ENCODE assay signal across 8 mouse cellular contexts in the genomic region with DNA sequence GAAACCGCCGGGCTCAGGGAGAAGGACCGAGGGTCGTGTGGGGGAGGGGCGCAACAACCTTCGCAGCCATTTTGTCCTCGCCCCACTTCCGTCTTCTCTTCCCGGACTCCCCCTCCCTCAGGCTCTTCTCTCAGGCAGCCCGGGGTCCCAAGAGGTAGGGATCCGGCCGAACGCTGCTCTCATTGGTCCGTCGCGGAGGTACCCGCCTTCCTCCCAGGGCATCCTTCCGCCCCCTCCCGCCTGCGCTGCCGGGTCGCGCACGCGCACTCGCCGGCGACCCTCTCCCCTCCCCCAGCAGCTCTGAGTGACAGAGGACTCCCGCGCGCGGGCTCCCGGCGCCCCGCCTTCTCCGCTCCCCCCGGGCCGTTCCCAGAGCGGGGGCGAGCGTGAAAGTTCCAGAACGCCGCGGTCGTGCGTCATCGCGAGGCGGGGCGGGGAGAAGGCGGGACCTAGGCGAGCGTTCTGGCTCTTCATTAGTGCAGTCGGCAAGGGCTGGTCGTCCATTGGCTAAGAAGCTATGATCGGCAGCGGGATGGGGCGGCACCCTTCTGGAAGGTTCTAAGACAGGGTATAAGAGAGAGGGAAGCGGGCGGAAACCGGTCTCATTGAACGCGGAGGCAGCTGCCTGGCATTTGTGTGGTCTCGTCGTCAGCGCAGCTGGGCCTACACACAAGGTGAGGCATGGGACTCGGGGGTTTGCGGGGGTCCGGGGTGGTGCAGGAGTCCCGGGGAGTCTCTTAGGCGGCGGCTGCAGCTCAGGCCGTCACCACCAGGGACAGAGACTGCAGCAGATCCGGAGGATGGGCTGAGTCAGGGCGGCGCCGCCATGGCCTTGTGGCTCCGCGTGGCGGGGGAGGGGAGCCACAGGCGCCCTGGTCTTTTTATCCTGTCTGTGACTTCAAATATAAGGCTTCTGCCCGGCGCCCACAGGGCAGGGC. TPM values are rescaled to one million over a fixed set of nuclear protein-coding genes. Genes with fewer than 3 reads are reported as not detected.
DNase-seq lines count a peak whose midpoint lies in the region; ATAC-seq and TF ChIP-seq lines count a peak whose summit lies in the region.

A gene (plus strand): TSS at position 310 of the 938 bp plus-strand sequence.

- DNase-seq in 3T3-L1 (ENCODE audit: low read depth, low spot score) = peak; percentile 98
- DNase-seq in adrenal gland, postnatal 4 days (ENCODE audit: low spot score in 2 of 2) = peak; percentile 99 to 100
- peak; percentile 100 for DNase-seq in embryonic facial prominence, embryonic 14.5 days (ENCODE audit: low spot score)
- DNase-seq in heart, adult 2 months = peak; percentile 100
- peak; percentile 100 for DNase-seq in kidney, adult 8-10 months
- peak; percentile 98 to 99 for DNase-seq in spleen, postnatal 10 days (ENCODE audit: low spot score in 2 of 2)

- TF ChIP-seq EP300 in heart, adult 2 months (IDR thresholded peaks at IDR 0.05; ENCODE audit: insufficient read depth, low read depth, low read length) = peak; percentile 98

- H3K4me1 ChIP-seq in embryonic facial prominence, embryonic 14.5 days (ENCODE audit: control insufficient read depth, insufficient read depth, low read length) = peaks cover 12% of the 10 kb centered on the region; the same call in 1 of the 2 replicates
- peaks cover 10% of the 10 kb centered on the region for H3K4me1 ChIP-seq in heart, adult 2 months (ENCODE audit: control insufficient read depth, insufficient read depth, low read length)
- peaks cover 40% of the 10 kb centered on the region for H3K4me1 ChIP-seq in limb, embryonic 13.5 days
- H3K4me1 ChIP-seq in midbrain, embryonic 16.5 days (ENCODE audit: control insufficient read depth, insufficient read depth, low read length) = peaks cover 23% of the 10 kb centered on the region

- no peaks in the 10 kb centered on the region for H3K27me3 ChIP-seq in embryonic facial prominence, embryonic 14.5 days (replicated peaks; ENCODE audit: control insufficient read depth, insufficient read depth, low read length)
- no peaks in the 10 kb centered on the region for H3K27me3 ChIP-seq in heart, adult 2 months (ENCODE audit: control insufficient read depth, insufficient read depth, low read length)
- no peaks in the 10 kb centered on the region for H3K27me3 ChIP-seq in limb, embryonic 13.5 days
- H3K27me3 ChIP-seq in midbrain, embryonic 16.5 days (ENCODE audit: control insufficient read depth, insufficient read depth, low read depth, low read length) = no peaks in the 10 kb centered on the region

- peaks cover 40% of the 10 kb centered on the region for H3K36me3 ChIP-seq in embryonic facial prominence, embryonic 14.5 days (ENCODE audit: control insufficient read depth, insufficient read depth, low read length)
- H3K36me3 ChIP-seq in heart, adult 2 months (ENCODE audit: control insufficient read depth, insufficient read depth, low read length) = peaks cover 28% of the 10 kb centered on the region
- peaks cover 24% of the 10 kb centered on the region for H3K36me3 ChIP-seq in limb, embryonic 13.5 days
- peaks cover 11% of the 10 kb centered on the region for H3K36me3 ChIP-seq in midbrain, embryonic 16.5 days (ENCODE audit: control insufficient read depth, insufficient read depth, low read length)

- H3K79me2 ChIP-seq in heart, adult 2 months (replicated peaks; ENCODE audit: control insufficient read depth, insufficient read depth, low read length) = no peaks in the 10 kb centered on the region; the same call in 1 of the 2 replicates

- under 1% methylated on average over 56 of the region's 83 CpGs for WGBS in embryonic facial prominence, embryonic 14.5 days
- under 1% methylated on average over 83 of the region's 83 CpGs for WGBS in heart, adult 2 months
- WGBS in limb, embryonic 13.5 days = under 1% methylated on average over 81 of the region's 83 CpGs
- WGBS in midbrain, embryonic 16.5 days = under 1% methylated on average over 58 of the region's 83 CpGs

- H3K9ac ChIP-seq in embryonic facial prominence, embryonic 14.5 days (ENCODE audit: low read depth, low read length) = peak within 1 kb of the TSS; percentile 97
- H3K9ac ChIP-seq in heart, adult 2 months (ENCODE audit: low read depth, low read length) = peak within 1 kb of the TSS; percentile 96
- H3K9ac ChIP-seq in limb, embryonic 13.5 days = peak within 1 kb of the TSS; percentile 99
- peak within 1 kb of the TSS; percentile 100 for H3K9ac ChIP-seq in midbrain, embryonic 16.5 days (ENCODE audit: low read depth, low read length)

- intact Hi-C loops in heart, adult 2 months (cut with DNase I) = no loop called here

- H3K27ac ChIP-seq in embryonic facial prominence, embryonic 14.5 days (replicated peaks; ENCODE audit: low read depth, low read length) = peak within 1 kb of the TSS; percentile 99
- H3K27ac ChIP-seq in heart, adult 2 months = peak within 1 kb of the TSS; percentile 100
- H3K27ac ChIP-seq in limb, embryonic 13.5 days = peak within 1 kb of the TSS; percentile 97
- peak within 1 kb of the TSS; percentile 99 for H3K27ac ChIP-seq in midbrain, embryonic 16.5 days (ENCODE audit: low read length)

- H3K9me3 ChIP-seq in embryonic facial prominence, embryonic 14.5 days (ENCODE audit: control insufficient read depth, low read length) = no peaks in the 10 kb centered on the region
- no peaks in the 10 kb centered on the region for H3K9me3 ChIP-seq in limb, embryonic 13.5 days
- no peaks in the 10 kb centered on the region for H3K9me3 ChIP-seq in midbrain, embryonic 16.5 days (replicated peaks; ENCODE audit: control insufficient read depth, low read length, poor library complexity, severe bottlenecking)

- H3K4me2 ChIP-seq in embryonic facial prominence, embryonic 14.5 days (ENCODE audit: low read depth, low read length) = peak within 1 kb of the TSS; percentile 85
- H3K4me2 ChIP-seq in limb, embryonic 13.5 days (replicated peaks) = peak within 1 kb of the TSS; percentile 85
- peak within 1 kb of the TSS; percentile 79 for H3K4me2 ChIP-seq in midbrain, embryonic 16.5 days (ENCODE audit: low read length)

- TF ChIP-seq POLR2A in heart, adult 2 months (IDR thresholded peaks at IDR 0.05; ENCODE audit: insufficient read depth, low read depth, low read length) = peak; percentile 100

- TF ChIP-seq CTCF in heart, adult 2 months (IDR thresholded peaks at IDR 0.05) = peak; percentile 62

- H3K4me3 ChIP-seq in embryonic facial prominence, embryonic 14.5 days (ENCODE audit: low read depth, low read length) = peak within 1 kb of the TSS; percentile 95
- peak within 1 kb of the TSS; percentile 94 for H3K4me3 ChIP-seq in heart, adult 2 months
- H3K4me3 ChIP-seq in limb, embryonic 13.5 days = peak within 1 kb of the TSS; percentile 97
- peak within 1 kb of the TSS; percentile 95 for H3K4me3 ChIP-seq in midbrain, embryonic 16.5 days (ENCODE audit: low read depth, low read length)

- ATAC-seq in embryonic facial prominence, embryonic 14.5 days (ENCODE audit: low read depth) = peak; percentile 96
- ATAC-seq in limb, embryonic 13.5 days (ENCODE audit: low FRiP score, low read depth) = peak; percentile 96
- ATAC-seq in midbrain, embryonic 16.5 days = peak; percentile 97

RNA-seq across cellular contexts. Expression of the gene that starts here (rescaled TPM):
- total RNA-seq in adrenal gland, postnatal 4 days (2021) = 1,000 to 10,000 TPM; 1,260 to 1,409 TPM
- 2,298 and 2,577 TPM in 2 replicates for polyA plus RNA-seq in embryonic facial prominence, embryonic 14.5 days (2014; fragmentation: Nextera tagmentation; extraction: Ambion mirVana)
- 1,000 to 10,000 TPM; 1,540 to 1,554 TPM for total RNA-seq in heart, adult 2 months (2021)
- 2,007 and 3,319 TPM in 2 replicates for polyA plus RNA-seq in heart, adult 2 months (2012; rRNA removed)
- 2,194 and 2,567 TPM in 2 replicates for polyA plus RNA-seq in limb, embryonic 13.5 days (2015; fragmentation: Nextera tagmentation; extraction: Ambion mirVana)
- polyA plus RNA-seq in midbrain, embryonic 16.5 days (2015; fragmentation: Nextera tagmentation; extraction: Ambion mirVana) = 3,317 and 3,489 TPM in 2 replicates

Comparison
In these comparisons a context has a peak if more than half of its experiments do, and no peak if none do; other contexts are left out.
1. Peak in every context shown above with its lines: DNase-seq, ATAC-seq, H3K4me3 ChIP-seq and H3K27ac ChIP-seq.